Comparison of ENCODE assay signal across 9 mouse cellular contexts in genomic region chr10:116653511-116653945, GRCm38 (mm10).
A peak's percentile ranks its signal among the peaks of the same experiment; 100 is the strongest.
DNase-seq lines count a peak whose midpoint lies in the region; ATAC-seq lines count a peak whose summit lies in the region.
"Had no signal": no experiment of that assay in that cellular context is flagged by ENCODE, and none has a peak within 500 bp of the region (broad histone marks: within the 10 kb centered on the region; RNA-seq: fewer than 3 reads in every experiment).

No protein-coding gene starts in this region.

- H3K4me1 ChIP-seq in midbrain, embryonic 15.5 days: peaks cover 10% of the 10 kb centered on the region; the same call in 1 of the 2 replicates
- H3K4me1 ChIP-seq in midbrain, embryonic 10.5 days: peaks cover 12% of the 10 kb centered on the region

- no peaks in the 10 kb centered on the region for H3K27me3 ChIP-seq in midbrain, embryonic 15.5 days (replicated peaks)
- H3K27me3 ChIP-seq in midbrain, embryonic 10.5 days (ENCODE audit: low read depth, poor library complexity, severe bottlenecking): no peaks in the 10 kb centered on the region
- no peaks in the 10 kb centered on the region for H3K27me3 ChIP-seq in splenic B cell, adult 2 months (ENCODE audit: control insufficient read depth, insufficient read depth, low read length, poor library complexity, severe bottlenecking)
- H3K27me3 ChIP-seq: neural tube, embryonic 13.5 days had no signal

- no peaks in the 10 kb centered on the region for H3K36me3 ChIP-seq in midbrain, embryonic 15.5 days (replicated peaks)
- no peaks in the 10 kb centered on the region for H3K36me3 ChIP-seq in midbrain, embryonic 10.5 days
- no peaks in the 10 kb centered on the region for H3K36me3 ChIP-seq in splenic B cell, adult 2 months (ENCODE audit: control insufficient read depth, insufficient read depth, low read length, poor library complexity, severe bottlenecking)
- H3K36me3 ChIP-seq: neural tube, embryonic 13.5 days had no signal

- DNase-seq in midbrain, embryonic 10.5 days (ENCODE audit: low spot score): no peak
- DNase-seq in cerebellum, postnatal 36 days: peak; percentile 87 to 89
- peak; percentile 33 for DNase-seq in left cerebral cortex, adult 11 months (ENCODE audit: low spot score)
- peak; percentile 18 for DNase-seq in splenic B cell, adult 2 months (ENCODE audit: low read depth, low spot score)
- no peak for DNase-seq in heart, adult 9 months (ENCODE audit: low spot score in 2 of 2)
- DNase-seq in thymus, postnatal 4 days: no peak
- DNase-seq in heart, postnatal 10 days: no peak

- no peak for ATAC-seq in midbrain, embryonic 15.5 days (replicated peaks)

- intact Hi-C loops in heart, postnatal 10 days (cut with DNase I): no loop called here

- no peak overlapping the region for H3K9ac ChIP-seq in midbrain, embryonic 15.5 days
- H3K9ac ChIP-seq: neural tube, embryonic 13.5 days had no signal

- no peak overlapping the region; the same call in 1 of the 2 replicates for H3K4me2 ChIP-seq in midbrain, embryonic 15.5 days
- H3K4me2 ChIP-seq: neural tube, embryonic 13.5 days had no signal

- H3K4me3 ChIP-seq in midbrain, embryonic 15.5 days: no peak overlapping the region
- no peak overlapping the region for H3K4me3 ChIP-seq in midbrain, embryonic 10.5 days
- H3K4me3 ChIP-seq: neural tube, embryonic 13.5 days had no signal

- no peaks in the 10 kb centered on the region for H3K9me3 ChIP-seq in midbrain, embryonic 15.5 days
- no peaks in the 10 kb centered on the region for H3K9me3 ChIP-seq in midbrain, embryonic 10.5 days (replicated peaks)
- H3K9me3 ChIP-seq: neural tube, embryonic 13.5 days had no signal

- H3K27ac ChIP-seq in midbrain, embryonic 15.5 days: peak overlapping the region; percentile 16; the same call in 1 of the 2 replicates
- no peak overlapping the region for H3K27ac ChIP-seq in midbrain, embryonic 10.5 days (replicated peaks)
- H3K27ac ChIP-seq: neural tube, embryonic 13.5 days had no signal

- 71% methylated on average over 12 of the region's 12 CpGs for WGBS in midbrain, embryonic 15.5 days
- 90% methylated on average over 12 of the region's 12 CpGs for WGBS in midbrain, embryonic 10.5 days

Comparison
In these comparisons a context has a peak if more than half of its experiments do, and no peak if none do; other contexts are left out.
1. DNase-seq: peak in cerebellum, postnatal 36 days (2 of 2), left cerebral cortex, adult 11 months (single experiment) and splenic B cell, adult 2 months (single experiment); none in midbrain, embryonic 10.5 days (single experiment), heart, adult 9 months (0 of 2), thymus, postnatal 4 days (single experiment) and heart, postnatal 10 days (0 of 2).